Mouse (Mus musculus) erythroblast, adult 5-6 weeks (primary cell): ENCODE results near the gene Slc25a28. TPM values are rescaled to one million over a fixed set of nuclear protein-coding genes. Genes with fewer than 3 reads are reported as not detected.

ENCODE experiments used
- ATAC-seq: replicated peaks from 2 replicates; pipeline ENCODE4 v1.8.0; 2016; ENCODE audit warnings: moderate number of reproducible peaks, mild to moderate bottlenecking, moderate TSS enrichment, inconsistent platforms; ENCODE audit not compliant: poor library complexity, low FRiP score, severe bottlenecking
- total RNA-seq, 2 experiments: library from RNA; stranded (forward) in 1 of 2; stranded (reverse) in 1 of 2; fragments of 150-400 nt in 1 of 2; fragments of 200-764, 138-1000 nt in 1 of 2; gene quantifications; 2 replicates each; pipeline versions ENCODE4 v1.2.3 to v1.2.4; 2015 to 2017; ENCODE audit warnings: low replicate concordance in 2 of 2

The Slc25a28 gene
- total RNA-seq, 2 experiments from 2014 or later = 3.8 to 9.7 TPM

GRCm38 (mm10) chr19:43647261-43647660 lies 27.4 kb downstream of the Slc25a28 start:
- no peak for ATAC-seq

- ATAC-seq = no peak
Observed at GRCm38 (mm10) chr19:43646852-43647251, 27.8 kb downstream of the Slc25a28 start.

GRCm38 (mm10) chr19:43645508-43645907 lies 29.2 kb downstream of the Slc25a28 start:
- ATAC-seq = no peak

- ATAC-seq = no peak
Observed at GRCm38 (mm10) chr19:43642843-43643242, 31.8 kb downstream of the Slc25a28 start.

- ATAC-seq = no peak
Observed at GRCm38 (mm10) chr19:43641833-43642232, 32.8 kb downstream of the Slc25a28 start.

- peak; percentile 91 for ATAC-seq
Observed at GRCm38 (mm10) chr19:43630466-43631251, 44.0 kb downstream of the Slc25a28 start.

- no peak for ATAC-seq
Observed at GRCm38 (mm10) chr19:43629088-43629487, 45.6 kb downstream of the Slc25a28 start.

- no peak for ATAC-seq
Observed at GRCm38 (mm10) chr19:43627345-43627744, 47.3 kb downstream of the Slc25a28 start.

GRCm38 (mm10) chr19:43626160-43626559 lies 48.5 kb downstream of the Slc25a28 start:
- no peak for ATAC-seq

GRCm38 (mm10) chr19:43623913-43624312 lies 50.8 kb downstream of the Slc25a28 start:
- ATAC-seq = no peak

GRCm38 (mm10) chr19:43619916-43620479 lies 54.7 kb downstream of the Slc25a28 start:
- no peak for ATAC-seq

- no peak for ATAC-seq
Observed at GRCm38 (mm10) chr19:43618505-43619030, 56.1 kb downstream of the Slc25a28 start.

- no peak for ATAC-seq
Observed at GRCm38 (mm10) chr19:43617761-43618349, 56.8 kb downstream of the Slc25a28 start.

- no peak for ATAC-seq
Observed at GRCm38 (mm10) chr19:43616889-43617288, 57.8 kb downstream of the Slc25a28 start.

- no peak for ATAC-seq
Observed at GRCm38 (mm10) chr19:43616415-43616861, 58.2 kb downstream of the Slc25a28 start.

- ATAC-seq = no peak
Observed at GRCm38 (mm10) chr19:43615571-43616414, 58.9 kb downstream of the Slc25a28 start.

- ATAC-seq = no peak
Observed at GRCm38 (mm10) chr19:43615074-43615445, 59.6 kb downstream of the Slc25a28 start.

GRCm38 (mm10) chr19:43614341-43615073 lies 60.2 kb downstream of the Slc25a28 start:
- ATAC-seq = no peak
